Comparison of ENCODE assay signal across 15 mouse cellular contexts in genomic region chr10:85604556-85604955, GRCm38 (mm10).
DNase-seq lines count a peak whose midpoint lies in the region; ATAC-seq lines count a peak whose summit lies in the region.
"Had no signal": no experiment of that assay in that cellular context is flagged by ENCODE, and none has a peak within 500 bp of the region (broad histone marks: within the 10 kb centered on the region; RNA-seq: fewer than 3 reads in every experiment).

No protein-coding gene starts in this region.

- 46% methylated on average over 9 of the region's 9 CpGs for WGBS in kidney, embryonic 15.5 days

- 0 out of 2 replicates have a peak, but pooled peaks have one; percentile 32 for ATAC-seq in cerebellum, adult (ENCODE audit: insufficient number of reproducible peaks, low FRiP score, low TSS enrichment)
- ATAC-seq in kidney, embryonic 15.5 days (replicated peaks; ENCODE audit: low FRiP score), result peak; percentile 44; the same call in 1 of the 2 replicates
- ATAC-seq in granulocyte monocyte progenitor cell, adult 5-6 weeks (replicated peaks; ENCODE audit: poor library complexity, severe bottlenecking), result no peak
- ATAC-seq in erythroid progenitor cell, adult 5-6 weeks (replicated peaks; ENCODE audit: low FRiP score, poor library complexity, severe bottlenecking), result no peak
- ATAC-seq: forebrain, embryonic 13.5 days had no signal

- H3K4me3 ChIP-seq in kidney, embryonic 15.5 days (replicated peaks), result no peak overlapping the region
- H3K4me3 ChIP-seq: embryonic facial prominence, embryonic 15.5 days; forebrain, embryonic 13.5 days; hindbrain, embryonic 13.5 days; midbrain, embryonic 10.5 days had no signal

- peaks cover 5% of the 10 kb centered on the region; the same call in 1 of the 2 replicates for H3K27me3 ChIP-seq in kidney, embryonic 15.5 days
- H3K27me3 ChIP-seq: embryonic facial prominence, embryonic 15.5 days; forebrain, embryonic 13.5 days; hindbrain, embryonic 13.5 days had no signal

- H3K4me1 ChIP-seq in kidney, embryonic 15.5 days, result peaks cover 15% of the 10 kb centered on the region
- H3K4me1 ChIP-seq: forebrain, embryonic 13.5 days had no signal

- no peaks in the 10 kb centered on the region for H3K9me3 ChIP-seq in kidney, embryonic 15.5 days (replicated peaks)
- H3K9me3 ChIP-seq: embryonic facial prominence, embryonic 15.5 days; forebrain, embryonic 13.5 days; hindbrain, embryonic 13.5 days; midbrain, embryonic 10.5 days had no signal

- H3K4me2 ChIP-seq in kidney, embryonic 15.5 days, result no peak overlapping the region
- H3K4me2 ChIP-seq: embryonic facial prominence, embryonic 15.5 days; forebrain, embryonic 13.5 days; hindbrain, embryonic 13.5 days; liver, embryonic 11.5 days had no signal

- DNase-seq in cerebellum, adult 11 months, result no peak
- DNase-seq in kidney, adult 9 months, result no peak
- peak; percentile 23 for DNase-seq in cerebellum, adult 8-10 months
- DNase-seq in heart, adult 9 months (ENCODE audit: low spot score in 2 of 2), result peak; percentile 44 to 49
- DNase-seq: kidney, adult 11 months; right cerebral cortex, postnatal 14 days had no signal

- no peaks in the 10 kb centered on the region for H3K36me3 ChIP-seq in kidney, embryonic 15.5 days
- H3K36me3 ChIP-seq: embryonic facial prominence, embryonic 15.5 days; hindbrain, embryonic 13.5 days; midbrain, embryonic 10.5 days had no signal

- no peak overlapping the region for H3K27ac ChIP-seq in kidney, embryonic 15.5 days
- H3K27ac ChIP-seq: embryonic facial prominence, embryonic 15.5 days; forebrain, embryonic 13.5 days; hindbrain, embryonic 13.5 days; midbrain, embryonic 10.5 days had no signal

- no peak overlapping the region for H3K9ac ChIP-seq in kidney, embryonic 15.5 days
- H3K9ac ChIP-seq: embryonic facial prominence, embryonic 15.5 days; forebrain, embryonic 13.5 days; hindbrain, embryonic 13.5 days had no signal

Comparison
In these comparisons a context has a peak if more than half of its experiments do, and no peak if none do; other contexts are left out.
1. DNase-seq: peak in cerebellum, adult 8-10 months (single experiment) and heart, adult 9 months (2 of 2); none in cerebellum, adult 11 months (single experiment) and kidney, adult 9 months (single experiment).
2. ATAC-seq: peak in cerebellum, adult (single experiment) and kidney, embryonic 15.5 days (single experiment); none in granulocyte monocyte progenitor cell, adult 5-6 weeks (single experiment) and erythroid progenitor cell, adult 5-6 weeks (single experiment).